Mouse (Mus musculus): Measurements from ENCODE around the gene Majin.

Gene Majin

DNA sequence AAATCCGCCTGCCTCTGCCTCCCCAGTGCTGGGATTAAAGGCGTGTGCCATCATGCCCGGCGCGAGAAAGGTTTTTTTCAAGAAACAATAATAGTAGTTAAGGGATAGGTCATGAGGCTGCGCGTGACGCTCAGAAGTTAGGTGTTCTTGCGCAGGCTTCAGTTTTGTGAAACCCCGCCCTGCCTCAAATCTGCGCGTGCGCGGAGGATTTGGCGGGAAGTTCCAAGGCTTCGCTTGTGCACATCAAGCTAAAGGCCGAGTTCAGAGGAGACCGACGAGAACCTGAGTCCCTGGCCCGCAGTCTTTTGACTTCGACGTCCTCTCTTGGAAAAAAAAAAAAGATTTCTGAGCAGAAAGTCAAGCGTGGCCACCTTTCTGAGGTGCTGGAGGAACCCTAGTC, at the start of gene Majin:
Gene Majin (plus strand): TSS at position 258 of the 400 bp plus-strand sequence.
- peak; percentile 61 for DNase-seq (ENCODE audit: low spot score)

- no peak for DNase-seq (ENCODE audit: low spot score)
These were observed 47.8 kb upstream of the Majin start for GRCm38 (mm10) chr19:6136397-6136796.

- DNase-seq (ENCODE audit: low spot score): no peak
These were observed 44.5 kb upstream of the Majin start for GRCm38 (mm10) chr19:6139701-6140100.

- no peak for DNase-seq (ENCODE audit: low spot score)
These were observed 43.9 kb upstream of the Majin start for GRCm38 (mm10) chr19:6140374-6140677.

DNA sequence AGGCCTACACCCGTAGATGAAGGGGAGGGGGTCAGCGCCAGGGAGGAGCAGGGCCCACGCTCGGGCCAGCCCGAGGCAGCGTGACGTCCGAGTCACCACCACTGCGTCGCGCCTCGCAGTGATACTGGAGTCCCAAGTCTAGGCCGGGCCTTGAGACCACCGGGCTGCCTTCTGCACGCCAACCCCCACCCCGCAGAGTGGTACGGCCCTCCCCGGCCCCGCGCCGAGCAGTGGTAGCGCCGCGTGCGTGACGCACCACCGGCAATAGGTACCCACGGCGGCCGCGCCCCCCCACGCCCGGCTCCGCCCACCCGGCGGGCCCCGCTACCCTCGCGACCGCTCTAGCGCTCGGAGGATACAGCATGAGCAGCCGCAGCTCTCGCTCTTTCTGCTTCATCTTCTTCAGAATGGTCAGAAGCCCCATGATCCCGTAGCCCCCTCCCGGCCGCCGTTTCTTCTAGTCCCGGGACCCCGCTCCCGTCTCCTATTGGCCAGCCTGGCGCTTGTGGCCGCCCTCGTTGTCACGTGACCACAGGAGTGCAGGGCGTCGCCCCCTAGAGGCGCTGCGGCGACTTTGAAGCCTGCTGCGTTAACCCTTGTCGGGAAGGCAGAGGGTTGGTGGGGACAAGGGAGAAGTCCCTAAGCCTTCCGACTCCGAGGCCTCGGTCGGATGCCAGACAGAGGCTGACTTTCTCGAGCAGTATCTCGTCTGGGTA, 43.4 kb upstream of the Majin start, which contains the start of gene Batf2:
Gene Batf2 (plus strand): TSS at position 306 of the 716 bp plus-strand sequence.
- DNase-seq (ENCODE audit: low spot score): peak; percentile 93

- peak; percentile 80 for DNase-seq (ENCODE audit: low spot score)
These were observed 42.8 kb upstream of the Majin start, which contains the start of gene Arl2 for GRCm38 (mm10) chr19:6141394-6141749. Gene Arl2 (minus strand): TSS chr19:6141548.

- DNase-seq (ENCODE audit: low spot score): no peak
These were observed 39.3 kb upstream of the Majin start for GRCm38 (mm10) chr19:6144842-6145241.

GRCm38 (mm10) chr19:6155174-6155573, 29.0 kb upstream of the Majin start:
- no peak for DNase-seq (ENCODE audit: low spot score)

DNA sequence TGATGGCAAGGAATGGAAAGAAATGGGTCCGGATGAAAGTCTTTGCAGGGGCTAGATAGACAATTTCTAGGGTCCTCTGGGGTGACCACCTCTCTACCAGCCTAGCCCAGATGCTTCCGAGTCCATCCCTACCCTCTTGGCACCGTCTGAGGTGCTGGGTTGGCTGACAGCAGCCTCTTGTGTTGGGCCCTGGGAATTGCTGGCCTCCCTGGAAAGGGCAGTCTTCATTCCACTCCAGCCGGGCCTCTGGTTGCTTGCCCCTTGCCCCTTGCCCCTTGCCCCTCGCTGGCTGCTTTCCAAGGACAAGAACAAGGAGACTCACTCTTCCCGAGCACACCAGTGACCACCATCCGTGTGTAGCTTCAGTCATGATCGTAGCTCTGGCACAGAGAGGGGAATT, 27.8 kb upstream of the Majin start:
- DNase-seq (ENCODE audit: low spot score): peak; percentile 63

DNA sequence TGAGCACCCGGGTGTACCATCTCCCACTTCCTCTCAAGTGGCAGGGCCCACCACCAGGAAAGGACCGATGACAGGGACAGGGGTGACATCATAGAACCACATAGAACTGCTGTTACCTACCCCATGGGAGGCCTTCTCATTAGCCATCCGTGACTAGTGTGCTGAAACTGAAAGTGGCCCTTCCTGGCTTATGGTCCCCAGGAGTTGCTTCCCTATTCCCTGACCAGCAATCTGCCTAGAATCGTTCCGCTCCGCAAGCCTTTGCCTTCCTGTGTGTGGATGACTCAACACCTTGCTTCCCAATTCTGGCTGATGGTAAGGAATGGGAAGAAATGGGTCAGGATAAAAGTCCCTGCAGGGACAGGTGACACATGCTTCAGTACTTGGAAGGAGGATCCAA, 27.0 kb upstream of the Majin start:
- DNase-seq (ENCODE audit: low spot score): no peak

- no peak for DNase-seq (ENCODE audit: low spot score)
These were observed 20.2 kb upstream of the Majin start for GRCm38 (mm10) chr19:6163872-6164547.

DNA sequence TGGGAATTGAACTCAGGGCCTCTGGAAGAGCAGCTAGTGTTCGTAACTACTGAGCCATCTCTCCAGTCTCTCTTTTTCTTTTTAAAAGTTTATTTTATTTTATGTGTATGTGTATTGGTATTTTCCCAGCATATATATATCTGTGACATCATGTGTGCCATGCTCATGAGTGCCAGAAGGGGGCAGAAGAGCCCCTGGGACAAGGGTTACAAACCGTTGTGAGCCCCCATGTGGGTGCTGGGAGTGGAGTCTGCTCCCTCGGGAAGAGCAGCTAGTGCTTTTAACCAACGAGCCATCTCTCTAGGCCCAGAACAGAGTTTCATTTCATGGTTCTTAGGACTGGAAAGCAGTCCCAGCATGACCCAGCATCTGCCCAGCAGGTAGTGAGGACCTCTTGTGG, 17.4 kb upstream of the Majin start:
- no peak for DNase-seq (ENCODE audit: low spot score)

GRCm38 (mm10) chr19:6171215-6171614, 13.0 kb upstream of the Majin start:
- no peak for DNase-seq (ENCODE audit: low spot score)

GRCm38 (mm10) chr19:6174771-6175170, 9.4 kb upstream of the Majin start:
- DNase-seq (ENCODE audit: low spot score): no peak

- DNase-seq (ENCODE audit: low spot score): no peak
These were observed 5.4 kb upstream of the Majin start for GRCm38 (mm10) chr19:6178775-6179174.

GRCm38 (mm10) chr19:6181629-6182028, 2.6 kb upstream of the Majin start:
- no peak for DNase-seq (ENCODE audit: low spot score)

DNA sequence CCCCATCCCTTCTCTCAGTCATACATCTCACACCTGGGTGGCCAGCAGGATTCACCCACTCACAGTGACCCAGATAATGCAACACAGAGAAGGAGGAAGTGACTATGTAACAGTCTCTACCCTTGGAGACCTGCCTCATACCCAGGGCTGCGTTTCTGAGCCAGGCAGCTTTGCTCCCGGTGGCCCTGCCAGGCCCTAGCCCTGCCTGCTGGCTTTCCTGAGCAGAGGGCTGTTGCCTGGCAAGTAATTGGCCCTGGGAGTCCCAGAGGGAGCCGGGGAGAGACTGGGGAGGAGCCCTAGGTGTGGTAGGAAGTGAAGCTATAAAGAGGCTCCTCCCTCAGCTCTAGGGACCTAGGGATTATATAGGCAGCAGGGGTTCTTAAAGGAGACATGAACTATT, 1.7 kb upstream of the Majin start:
- no peak for DNase-seq (ENCODE audit: low spot score)

DNA sequence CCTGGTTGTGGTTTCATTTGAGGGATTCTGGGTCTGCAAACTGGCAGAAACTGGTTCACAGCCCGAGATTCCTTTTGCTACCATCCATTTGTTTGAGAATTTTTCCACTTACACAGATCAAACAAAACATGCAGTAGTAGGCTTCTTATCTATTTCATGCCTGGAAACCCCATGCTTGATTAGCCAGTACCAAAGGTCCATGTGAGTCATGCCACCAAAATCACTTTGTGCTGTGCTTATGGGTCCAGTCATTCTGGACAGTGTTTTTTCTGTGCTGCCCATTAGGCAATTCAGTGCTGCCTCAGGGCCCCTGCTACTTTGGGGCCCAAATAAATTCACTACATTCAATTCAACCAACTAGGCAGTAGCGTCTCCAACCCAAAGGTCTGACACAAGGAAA, 20.1 kb downstream of the Majin start:
- DNase-seq (ENCODE audit: low spot score): no peak

DNA sequence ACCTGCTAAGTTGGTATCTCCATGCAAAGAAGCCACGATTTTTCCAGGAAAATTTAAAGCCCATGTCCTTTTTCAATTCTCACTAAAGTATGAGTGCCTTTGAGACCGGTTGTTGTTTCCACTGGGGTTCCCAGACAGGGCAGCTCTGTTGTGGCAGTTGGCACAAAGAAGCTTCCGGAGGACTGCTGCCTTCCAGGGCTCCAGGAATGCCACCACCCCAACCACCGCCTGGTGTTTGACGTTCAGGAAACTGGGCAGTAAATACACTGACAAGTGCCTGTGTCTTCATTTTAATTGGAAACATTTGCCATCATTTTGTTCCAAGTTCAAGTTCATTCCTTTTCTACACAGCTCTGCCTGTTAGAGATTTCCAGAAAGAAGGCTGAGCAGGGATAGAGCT, 22.5 kb downstream of the Majin start:
- DNase-seq (ENCODE audit: low spot score): no peak

- DNase-seq (ENCODE audit: low spot score): no peak
These were observed 32.0 kb downstream of the Majin start for GRCm38 (mm10) chr19:6216046-6216705.

- no peak for DNase-seq (ENCODE audit: low spot score)
These were observed 34.4 kb downstream of the Majin start for GRCm38 (mm10) chr19:6218606-6219005.

DNA sequence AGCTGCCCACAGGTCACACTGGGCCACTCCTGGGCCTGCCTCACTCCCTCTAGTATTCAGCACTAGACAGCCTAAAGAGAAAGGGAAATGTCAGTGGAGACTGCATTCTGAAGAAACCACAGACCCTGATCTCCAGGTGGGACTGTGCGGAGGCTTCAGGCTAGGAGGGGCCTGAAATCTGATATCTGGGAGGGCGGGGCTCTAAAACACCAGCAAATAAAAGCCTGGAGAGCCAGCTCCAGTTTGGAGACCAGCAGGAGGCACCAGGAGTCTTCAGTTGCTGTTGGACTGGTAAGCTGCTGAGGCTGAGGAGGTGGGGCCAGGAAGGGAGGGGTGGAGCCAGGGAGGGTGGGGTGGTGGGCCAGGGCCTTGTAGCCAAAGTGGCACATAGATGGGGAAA, 41.9 kb downstream of the Majin start, which contains the start of gene Gpha2:
Gene Gpha2 (plus strand): TSS at position 246 of the 400 bp plus-strand sequence.
- DNase-seq (ENCODE audit: low spot score): no peak

GRCm38 (mm10) chr19:6226763-6227162, 42.6 kb downstream of the Majin start:
- DNase-seq (ENCODE audit: low spot score): no peak
